Mouse (Mus musculus): ENCODE measurements around the gene Hnrnpll. TPM values are rescaled to one million over a fixed set of nuclear protein-coding genes. Genes with fewer than 3 reads are reported as not detected.
A peak's percentile ranks its signal among the peaks of the same experiment; 100 is the strongest.

Hnrnpll gene
- total RNA-seq (2021): 10 to 100 TPM; 62.6 to 67.3 TPM

DNA sequence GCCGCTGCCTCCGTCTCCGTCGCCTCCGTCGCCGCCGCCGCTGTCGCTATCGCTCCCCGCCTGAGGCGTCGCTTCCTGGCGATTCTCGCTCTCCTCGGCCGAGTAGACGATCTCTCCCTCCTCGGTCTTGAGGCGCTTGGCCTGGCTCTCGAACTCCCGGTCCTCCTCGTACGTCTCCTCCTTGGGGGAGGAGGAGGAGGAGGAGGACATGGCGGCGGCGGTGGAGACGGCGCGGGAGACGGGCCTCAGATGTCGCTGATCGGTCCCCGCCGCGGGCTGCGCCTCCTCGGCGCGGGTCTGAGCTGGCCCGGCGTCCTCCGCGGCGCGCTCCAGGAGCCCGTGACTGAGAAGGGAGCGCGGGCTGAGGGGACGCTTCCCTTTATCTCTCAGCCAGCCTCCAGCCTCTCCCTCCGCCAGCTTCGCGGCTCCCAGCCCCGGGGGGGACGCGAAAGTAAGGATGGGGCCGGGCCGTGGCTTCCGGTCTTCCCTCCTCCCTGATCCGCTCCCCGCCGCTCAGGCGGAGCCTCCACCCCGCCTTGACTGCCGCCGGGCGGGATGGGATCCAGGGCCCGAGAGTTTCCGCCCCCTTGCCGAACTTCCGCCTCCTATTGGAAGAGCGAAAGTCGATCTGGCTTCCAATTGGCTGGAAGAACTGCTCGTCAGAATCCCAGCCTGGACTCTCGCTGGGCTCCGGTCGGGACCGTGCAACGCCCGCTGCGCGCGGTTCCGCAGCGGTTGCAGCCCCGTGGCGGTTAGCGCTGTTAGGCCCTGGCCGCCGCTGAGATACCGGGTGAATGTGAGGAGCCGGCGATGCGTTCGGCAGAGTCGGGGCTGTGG lies at the start of gene Hnrnpll:
Gene Hnrnpll, minus strand, starts transcription at position 552 of the 837 bp plus-strand sequence.
- peak; percentile 97 to 99 for DNase-seq (ENCODE audit: extremely low spot score in 1 of 2, low spot score in 2 of 2)
- intact Hi-C loops (cut with DNase I): loop anchor here (5.0 kb wide), 1 partner anchor 105 kb away; no protein-coding TSS in a partner anchor

DNA sequence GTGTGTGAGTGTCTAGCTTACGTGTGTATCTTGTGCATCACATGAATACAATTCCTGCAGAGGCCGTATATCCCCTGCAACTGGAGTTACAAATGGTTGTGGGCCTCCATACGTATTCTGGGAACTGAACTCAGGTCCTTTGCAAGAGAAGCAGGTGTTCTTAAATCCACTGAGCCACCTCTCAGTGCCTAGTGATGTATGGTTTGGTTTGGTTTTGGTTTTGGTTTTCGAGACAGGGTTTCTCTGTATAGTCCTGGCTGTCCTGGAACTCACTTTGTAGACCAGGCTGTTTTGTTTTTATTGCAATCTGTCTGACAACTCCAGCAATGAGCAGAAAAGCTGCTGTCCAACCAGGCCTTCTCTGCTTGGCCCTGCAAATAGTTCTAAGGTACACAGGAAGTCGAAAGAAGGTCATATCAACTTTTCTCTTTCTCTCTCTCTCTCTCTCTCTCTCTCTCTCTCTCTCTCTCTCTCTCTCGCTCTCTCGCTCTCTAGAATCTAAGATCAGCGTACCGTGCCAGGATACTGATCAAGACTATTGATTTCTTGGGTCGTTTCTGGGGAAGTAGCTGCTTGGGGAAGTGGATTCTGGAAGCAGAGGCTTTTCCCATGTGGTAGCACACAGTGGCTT lies 43.3 kb upstream of the Hnrnpll start:
- no peak for DNase-seq (ENCODE audit: extremely low spot score in 1 of 2, low spot score in 2 of 2)
- intact Hi-C loops (cut with DNase I): no loop called here

DNA sequence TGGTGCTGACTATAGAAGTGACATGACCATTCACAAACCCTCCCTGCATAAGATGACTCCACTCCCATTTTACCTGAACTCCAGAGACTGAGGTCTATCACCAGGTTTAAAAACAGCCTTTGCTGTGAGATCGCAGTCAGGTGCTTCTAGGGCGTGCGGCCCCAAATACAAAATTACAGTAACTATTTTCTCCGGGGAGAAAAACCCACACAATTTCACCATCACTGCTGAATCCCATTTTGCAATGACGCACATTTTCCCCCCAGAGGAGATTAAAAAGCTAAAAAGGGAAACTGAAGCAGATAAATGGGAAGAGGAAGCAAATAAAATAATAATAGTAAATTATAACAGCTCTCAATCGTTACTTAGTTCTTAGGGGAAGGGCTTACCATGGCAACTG lies 37.7 kb upstream of the Hnrnpll start:
- intact Hi-C loops (cut with DNase I): no loop called here

DNA sequence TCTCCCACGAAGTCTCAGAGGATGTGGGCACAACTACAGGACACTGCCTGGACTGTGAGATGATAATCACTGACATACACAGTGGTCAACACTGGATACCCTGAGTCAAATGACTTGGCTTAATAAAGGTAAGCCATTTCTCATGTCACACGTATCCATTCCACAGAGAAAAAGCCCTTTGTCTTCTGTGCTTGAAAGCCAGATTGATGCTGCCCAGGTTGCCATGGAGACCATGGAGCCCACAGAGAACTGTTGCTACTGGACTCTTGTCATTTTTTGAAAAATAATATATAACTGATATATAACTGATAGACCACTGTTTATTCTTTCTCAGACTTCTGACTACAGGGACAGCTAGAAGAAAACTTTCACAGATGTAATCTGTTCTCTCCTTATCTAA lies 35.1 kb upstream of the Hnrnpll start:
- DNase-seq (ENCODE audit: extremely low spot score in 1 of 2, low spot score in 2 of 2): no peak
- intact Hi-C loops (cut with DNase I): no loop called here

More for the DNA sequence above, 37.7 kb upstream of the Hnrnpll start:
- DNase-seq (ENCODE audit: extremely low spot score in 1 of 2, low spot score in 2 of 2): no peak

DNA sequence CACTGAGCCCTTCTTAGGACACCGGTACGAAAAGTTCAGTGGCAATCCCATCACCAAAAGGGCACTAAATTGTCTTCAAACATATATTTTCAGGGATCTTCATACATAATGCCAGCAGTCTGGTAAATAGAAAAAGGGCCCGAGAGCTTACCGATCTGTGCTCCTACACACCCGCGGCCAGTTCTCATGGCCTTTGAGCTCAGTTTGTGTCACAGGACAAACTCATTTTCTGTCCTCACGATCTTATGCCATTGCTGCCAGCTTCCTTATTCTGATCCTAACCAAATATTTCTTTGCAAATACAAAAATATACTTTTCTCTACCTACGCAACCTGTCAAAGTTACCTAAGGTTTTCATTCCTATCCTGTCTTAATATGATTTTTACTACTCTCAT lies 34.6 kb upstream of the Hnrnpll start:
- no peak for DNase-seq (ENCODE audit: extremely low spot score in 1 of 2, low spot score in 2 of 2)
- intact Hi-C loops (cut with DNase I): no loop called here

DNA sequence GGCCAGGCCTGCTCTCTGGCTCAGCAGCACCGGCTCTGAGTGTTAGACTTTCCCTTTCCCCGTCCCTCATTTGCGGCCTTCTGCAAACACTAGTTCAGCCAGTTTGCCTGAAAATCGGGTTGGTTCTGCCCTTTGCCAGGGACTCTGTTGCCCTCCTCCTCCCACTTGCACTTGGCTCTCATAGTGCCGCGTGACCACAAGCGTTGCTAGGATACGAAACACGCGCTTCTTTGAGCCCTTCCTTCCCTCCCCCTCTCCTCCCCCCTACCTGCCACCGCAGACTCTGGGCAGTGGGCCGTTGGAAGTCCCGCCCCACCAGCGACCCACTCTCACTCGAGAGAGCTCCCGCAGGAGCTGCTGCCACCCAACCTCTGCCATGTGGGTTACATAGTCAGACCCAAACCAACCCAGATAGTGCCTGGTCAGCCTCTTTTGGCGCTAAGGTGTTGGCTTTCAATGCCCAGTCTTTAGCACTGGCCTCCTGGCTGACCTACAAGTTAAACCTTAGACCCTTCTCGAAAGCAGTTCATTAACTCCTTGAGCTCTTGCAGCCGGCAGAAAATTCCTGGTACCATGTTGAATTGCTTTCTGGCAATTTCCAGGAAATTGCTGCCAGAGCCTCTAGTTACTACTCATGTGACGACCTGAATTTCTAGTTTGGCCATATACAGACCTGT lies 34.0 kb upstream of the Hnrnpll start:
- intact Hi-C loops (cut with DNase I): no loop called here
- peak in 1 of 2 experiments; percentile 57 for DNase-seq (ENCODE audit: extremely low spot score in 1 of 2, low spot score in 2 of 2)

DNA sequence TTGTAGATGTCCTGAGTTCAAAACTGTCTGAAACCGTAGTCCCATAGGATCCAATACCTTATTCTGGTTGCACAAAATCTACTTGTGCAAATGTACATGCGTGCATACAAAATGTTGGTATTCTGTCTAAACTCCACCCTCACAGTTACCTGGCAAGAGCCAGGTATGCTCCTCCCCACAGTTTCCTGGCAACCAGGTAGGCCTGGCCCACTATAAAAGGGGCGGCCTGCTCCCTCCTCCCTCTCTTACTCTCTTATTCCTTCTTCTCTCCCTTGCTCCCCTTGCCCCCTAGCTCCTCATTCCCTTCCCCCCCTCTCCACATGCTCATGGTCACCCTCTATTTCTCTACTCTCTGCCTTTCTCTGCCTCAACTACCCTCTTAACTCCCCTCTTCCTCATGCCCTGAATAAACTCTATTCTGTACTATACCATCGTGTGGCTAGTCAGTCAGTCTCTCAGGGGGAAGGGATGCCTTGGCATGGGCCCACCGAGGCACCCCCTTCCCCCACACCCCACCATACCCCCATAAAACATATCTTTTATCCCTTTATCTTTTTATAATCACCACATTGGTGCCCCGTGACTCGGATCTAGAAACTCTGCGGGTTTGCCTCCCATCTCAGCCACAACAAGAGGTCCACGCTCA lies 33.2 kb upstream of the Hnrnpll start:
- intact Hi-C loops (cut with DNase I): no loop called here

DNA sequence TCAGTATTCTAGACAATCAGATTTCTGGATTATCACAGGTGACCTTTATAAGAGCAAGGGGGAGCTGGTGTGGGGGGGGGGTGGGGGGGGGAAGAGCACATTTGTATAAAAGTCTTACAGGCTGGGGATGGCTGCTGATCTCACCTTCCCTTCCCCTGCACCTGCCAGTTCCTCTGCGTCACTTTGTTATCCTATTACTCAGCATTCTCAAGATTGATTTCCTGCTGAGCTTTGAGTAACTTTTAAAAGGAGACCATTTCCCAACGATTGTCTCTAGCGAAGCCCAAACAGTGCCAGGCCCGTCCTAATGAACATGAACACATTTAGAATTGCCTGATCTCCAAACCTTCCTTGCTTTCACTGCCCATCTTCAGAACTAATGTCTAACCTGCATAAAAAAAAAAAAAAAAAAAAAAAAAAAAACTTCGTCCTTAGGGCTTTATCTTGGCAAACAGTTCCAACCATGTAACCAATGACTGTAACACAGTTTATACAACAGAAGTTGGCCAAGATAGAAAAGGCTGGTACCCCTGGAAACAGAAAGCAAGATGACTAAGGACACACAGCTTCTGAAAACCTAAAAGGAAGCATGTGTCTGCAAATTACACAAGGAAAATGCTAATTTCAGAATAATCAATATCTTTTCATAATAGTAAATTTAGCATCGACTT lies 29.9 kb upstream of the Hnrnpll start:
- no peak for DNase-seq (ENCODE audit: extremely low spot score in 1 of 2, low spot score in 2 of 2)
- intact Hi-C loops (cut with DNase I): no loop called here

More for the DNA sequence above, 33.2 kb upstream of the Hnrnpll start:
- DNase-seq (ENCODE audit: extremely low spot score in 1 of 2, low spot score in 2 of 2): no peak

DNA sequence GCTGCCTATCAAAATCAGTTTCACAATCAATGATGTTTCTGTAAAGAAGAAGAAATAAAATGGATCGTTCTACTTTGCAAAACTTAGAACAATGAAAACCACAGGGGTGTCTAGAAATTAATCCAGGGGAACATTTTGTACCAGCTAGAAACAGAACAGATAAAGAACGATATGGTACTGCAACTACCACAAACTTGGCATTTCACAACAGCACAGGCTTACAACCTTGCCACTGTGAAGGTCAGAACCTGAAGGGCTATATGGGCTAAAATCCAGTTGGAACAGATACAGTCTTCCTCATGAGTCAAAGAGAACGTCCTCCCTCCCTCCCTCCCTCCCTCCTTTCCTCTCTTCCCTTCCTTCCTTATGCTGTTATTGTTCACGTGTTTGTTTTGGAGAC lies 28.4 kb upstream of the Hnrnpll start:
- DNase-seq (ENCODE audit: extremely low spot score in 1 of 2, low spot score in 2 of 2): no peak
- intact Hi-C loops (cut with DNase I): no loop called here

DNA sequence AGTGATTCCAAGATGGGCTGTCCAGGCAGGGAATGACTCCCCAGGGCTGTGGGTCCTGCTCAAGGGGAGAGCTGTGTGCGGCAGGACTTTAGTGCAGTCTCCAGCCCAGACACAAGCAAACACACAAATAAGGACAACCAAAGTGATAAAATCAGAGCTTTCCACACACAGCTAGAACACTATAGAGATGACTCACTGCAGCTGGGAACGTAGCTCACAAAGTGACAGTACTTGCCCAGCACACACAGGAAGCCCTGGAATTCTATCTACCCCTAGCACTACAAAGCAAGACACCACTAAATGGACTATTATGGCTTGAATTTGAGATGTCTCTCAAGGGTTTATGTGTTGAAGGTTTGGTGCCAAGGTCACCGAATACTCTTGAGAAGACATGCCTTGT lies 26.0 kb upstream of the Hnrnpll start:
- no peak for DNase-seq (ENCODE audit: extremely low spot score in 1 of 2, low spot score in 2 of 2)
- intact Hi-C loops (cut with DNase I): no loop called here

DNA sequence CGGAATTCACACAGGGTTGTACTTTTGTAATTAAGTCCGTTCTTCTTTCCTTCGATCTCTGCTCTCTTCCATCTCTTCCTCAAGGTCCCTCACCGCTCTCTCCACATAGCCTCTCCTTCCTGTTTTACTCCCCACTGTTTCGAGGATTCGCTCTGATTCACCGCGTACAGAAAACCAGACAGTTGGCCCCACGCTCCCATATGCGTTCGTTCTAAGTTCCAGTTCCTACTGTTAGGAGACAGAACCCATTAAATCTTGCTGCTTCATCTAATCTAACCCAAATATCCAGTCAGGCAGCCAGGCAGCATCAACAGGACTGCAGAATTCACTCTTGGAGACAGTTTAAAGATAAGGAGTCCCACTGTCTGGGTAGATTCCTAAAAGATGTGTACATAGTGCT lies 24.5 kb upstream of the Hnrnpll start:
- intact Hi-C loops (cut with DNase I): no loop called here

DNA sequence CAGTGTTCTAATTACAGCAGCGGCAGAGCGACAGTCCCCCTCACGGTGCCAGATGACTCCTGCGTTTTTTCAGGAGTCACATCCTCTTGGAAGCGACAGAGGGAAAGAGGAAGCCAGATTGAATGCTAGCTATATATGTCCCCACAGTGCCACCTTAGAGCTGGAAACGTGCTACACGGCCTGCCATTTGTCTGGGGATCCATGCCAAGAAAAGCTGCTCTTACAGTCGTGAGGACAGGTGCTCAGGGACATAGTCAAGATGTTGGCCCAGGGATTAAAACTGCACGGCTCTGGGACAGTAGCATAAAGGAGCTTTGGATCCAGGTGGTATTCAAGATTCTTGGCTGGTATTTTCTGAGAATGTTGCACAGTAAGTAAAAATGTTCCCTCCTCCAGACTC lies 22.3 kb upstream of the Hnrnpll start:
- DNase-seq (ENCODE audit: extremely low spot score in 1 of 2, low spot score in 2 of 2): peak; percentile 33 to 40
- intact Hi-C loops (cut with DNase I): no loop called here

More for the DNA sequence above, 24.5 kb upstream of the Hnrnpll start:
- DNase-seq (ENCODE audit: extremely low spot score in 1 of 2, low spot score in 2 of 2): no peak

DNA sequence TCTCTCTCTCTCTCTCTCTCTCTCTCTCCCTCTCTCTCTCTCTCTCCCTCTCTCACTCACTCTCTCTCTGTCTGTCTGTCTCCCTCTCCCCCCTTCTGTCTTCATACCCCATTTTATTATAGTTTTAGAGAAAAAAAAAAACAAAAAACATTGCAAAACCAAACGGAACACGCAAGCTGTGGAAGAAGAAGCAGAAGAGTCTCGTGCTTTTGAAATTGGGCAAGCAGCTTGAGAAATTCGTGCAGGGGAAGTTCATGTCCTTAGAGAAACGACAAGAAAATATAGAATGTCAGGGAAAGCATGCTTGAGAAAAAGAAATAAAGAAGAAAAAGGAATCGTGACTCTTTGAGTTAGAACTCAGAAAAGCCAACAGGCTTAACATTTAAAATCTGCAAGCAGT lies 21.1 kb upstream of the Hnrnpll start:
- intact Hi-C loops (cut with DNase I): no loop called here
- no peak for DNase-seq (ENCODE audit: extremely low spot score in 1 of 2, low spot score in 2 of 2)

DNA sequence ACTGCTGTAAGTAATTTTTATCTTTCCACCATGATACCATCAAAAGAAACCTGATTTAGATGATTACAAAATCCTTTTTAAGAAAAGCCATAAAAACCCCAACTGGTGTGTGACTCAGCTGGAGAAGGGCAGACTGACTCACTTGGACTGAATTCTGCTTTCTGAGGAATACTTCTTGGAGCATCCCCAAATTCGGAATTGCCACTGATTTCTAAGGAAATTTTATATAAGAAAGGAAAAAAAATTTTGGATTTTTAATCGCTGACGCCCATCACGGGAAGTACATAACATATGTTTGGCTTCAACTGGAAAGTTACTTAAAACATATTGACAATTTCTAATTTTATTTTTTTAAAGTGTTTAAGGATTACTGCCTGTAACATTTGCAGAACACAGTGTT lies 16.6 kb upstream of the Hnrnpll start:
- intact Hi-C loops (cut with DNase I): no loop called here
- no peak for DNase-seq (ENCODE audit: extremely low spot score in 1 of 2, low spot score in 2 of 2)

DNA sequence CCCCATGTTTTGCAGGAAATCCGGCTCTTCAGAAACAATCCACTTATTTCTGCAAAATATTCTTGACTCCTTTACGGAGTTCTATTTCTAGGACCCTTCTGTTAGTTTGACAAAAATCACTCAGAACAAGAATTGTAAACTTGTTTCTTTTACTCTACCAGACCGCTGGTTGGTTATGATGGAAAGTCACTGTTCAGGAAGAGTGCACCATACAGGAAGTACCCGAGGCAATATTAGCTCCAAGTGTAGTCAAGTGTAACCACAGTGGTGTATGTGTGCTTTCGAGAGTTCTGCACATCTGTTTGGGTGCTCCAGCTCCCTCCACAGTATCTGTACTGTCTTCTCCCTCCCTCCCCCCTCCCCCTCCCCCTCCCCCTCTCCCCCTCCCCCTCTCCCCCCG lies 5.1 kb upstream of the Hnrnpll start:
- intact Hi-C loops (cut with DNase I): no loop called here
- DNase-seq (ENCODE audit: extremely low spot score in 1 of 2, low spot score in 2 of 2): no peak

DNA sequence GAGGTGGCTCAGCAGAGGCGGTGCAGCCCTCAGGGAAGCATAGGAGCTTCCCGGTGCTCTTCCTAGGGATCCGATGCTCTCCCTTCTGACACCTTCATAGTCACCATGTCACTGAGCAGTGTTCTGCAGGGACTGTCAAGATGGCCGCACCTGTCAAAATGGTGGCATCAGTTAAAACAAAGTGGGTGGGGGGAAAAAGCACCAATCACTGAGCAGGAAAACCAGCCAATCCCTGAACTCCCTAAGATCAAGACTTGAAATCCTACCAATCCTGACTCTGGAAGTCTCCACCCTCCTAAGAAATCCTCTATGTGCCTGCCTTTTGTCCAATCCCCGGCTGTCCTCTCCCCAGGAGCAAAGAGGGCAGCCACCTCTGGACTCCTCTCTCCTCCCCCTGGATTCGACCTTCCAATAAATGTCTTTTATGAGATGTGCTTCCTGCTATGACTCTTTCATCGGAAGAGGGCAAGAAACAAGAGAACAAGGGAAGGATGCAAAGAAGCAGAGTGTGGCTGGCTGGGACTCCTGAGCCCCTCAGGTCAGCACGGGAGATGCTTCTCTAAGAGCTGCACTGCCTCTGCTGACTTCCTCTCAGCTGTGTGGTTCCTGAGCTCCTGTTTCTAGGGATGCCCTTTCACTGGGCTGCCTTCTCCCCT lies 1.8 kb upstream of the Hnrnpll start:
- intact Hi-C loops (cut with DNase I): loop anchor here (5.0 kb wide), 1 partner anchor 103 kb away; no protein-coding TSS in a partner anchor
- DNase-seq (ENCODE audit: extremely low spot score in 1 of 2, low spot score in 2 of 2): no peak

DNA sequence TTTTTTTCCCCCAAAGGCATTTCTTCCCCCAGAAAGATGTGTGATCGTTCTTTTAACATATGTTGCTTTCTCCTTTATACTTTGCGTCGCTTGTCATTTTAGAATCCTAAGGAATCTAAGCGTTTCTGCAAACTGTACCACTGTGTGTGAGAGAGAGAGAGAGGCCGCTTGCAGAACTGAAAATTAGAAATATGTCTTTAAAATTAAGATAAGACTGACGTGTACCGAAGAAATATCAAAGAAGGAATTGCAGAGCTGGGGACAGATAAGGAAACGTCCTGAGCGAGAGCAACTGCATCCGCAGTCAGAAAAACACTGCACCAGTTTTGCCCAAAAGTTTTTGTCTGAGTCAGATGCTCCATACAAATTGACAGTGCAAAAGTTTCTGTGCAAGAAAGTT lies 1.3 kb upstream of the Hnrnpll start:
- DNase-seq (ENCODE audit: extremely low spot score in 1 of 2, low spot score in 2 of 2): no peak
- intact Hi-C loops (cut with DNase I): loop anchor here (5.0 kb wide), 1 partner anchor 104 kb away; no protein-coding TSS in a partner anchor

DNA sequence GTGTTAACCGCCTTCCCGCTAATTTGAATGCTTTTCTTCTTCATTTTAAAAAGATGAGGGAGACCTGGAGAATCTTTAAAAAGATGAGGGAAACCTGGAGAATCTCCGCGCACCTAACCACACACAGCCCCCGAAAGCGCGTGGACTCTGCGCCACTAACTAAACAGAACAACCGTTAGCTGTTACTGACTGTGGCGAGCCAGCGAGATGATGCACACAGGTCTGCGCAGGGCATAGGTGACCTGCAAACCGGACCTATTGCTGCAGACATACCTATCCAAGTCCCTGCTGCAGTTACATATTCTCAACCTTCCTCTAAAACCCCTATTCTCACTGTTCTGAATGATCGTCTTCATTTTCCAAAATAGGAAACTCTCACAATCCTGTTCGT lies 481 bp upstream of the Hnrnpll start:
- DNase-seq (ENCODE audit: extremely low spot score in 1 of 2, low spot score in 2 of 2): no peak
- intact Hi-C loops (cut with DNase I): loop anchor here (5.0 kb wide), 1 partner anchor 105 kb away; no protein-coding TSS in a partner anchor
